Mouse (Mus musculus) heart, postnatal 14 days (tissue): Measurements from ENCODE around the gene Tpra1. TPM values are rescaled to one million over a fixed set of nuclear protein-coding genes. Genes with fewer than 3 reads are reported as not detected.

Experiments
- DNase-seq, 2 experiments: peaks; one replicate each; pipeline ENCODE4 v3.0.0; 2021 to 2022
- intact Hi-C: fragments of 180-260 bp; cut with DNase I; formaldehyde crosslinking; loops from one replicate; pipeline ENCODE4 v1.15.1; 2025
- long read RNA-seq, 2 experiments: library from polyadenylated mRNA; stranded (forward); transcript quantifications; one replicate each; pipeline ENCODE4 v2.0.0; 2021
- total RNA-seq, 2 experiments: library from RNA; stranded (reverse); gene quantifications; 2 replicates each; pipeline ENCODE4 v1.2.3; 2021

The Tpra1 gene
- 10 to 100 TPM; 34.7 to 38.9 TPM for total RNA-seq
- long read RNA-seq, experiment 1, transcript Tpra1-201 (12 exons, 1,820 nt): major isoform, 15 of 28 reads
- long read RNA-seq, experiment 1, partial matches to known transcripts: 1 of 28 reads
- long read RNA-seq, experiment 1, other reads (novel, unspliced or antisense): 12 of 28 reads
- long read RNA-seq, experiment 2, transcript Tpra1-201 (12 exons, 1,820 nt): major isoform, 22 of 31 reads
- long read RNA-seq, experiment 2, partial matches to known transcripts: 3 of 31 reads
- long read RNA-seq, experiment 2, other reads (novel, unspliced or antisense): 5 of 31 reads

DNA sequence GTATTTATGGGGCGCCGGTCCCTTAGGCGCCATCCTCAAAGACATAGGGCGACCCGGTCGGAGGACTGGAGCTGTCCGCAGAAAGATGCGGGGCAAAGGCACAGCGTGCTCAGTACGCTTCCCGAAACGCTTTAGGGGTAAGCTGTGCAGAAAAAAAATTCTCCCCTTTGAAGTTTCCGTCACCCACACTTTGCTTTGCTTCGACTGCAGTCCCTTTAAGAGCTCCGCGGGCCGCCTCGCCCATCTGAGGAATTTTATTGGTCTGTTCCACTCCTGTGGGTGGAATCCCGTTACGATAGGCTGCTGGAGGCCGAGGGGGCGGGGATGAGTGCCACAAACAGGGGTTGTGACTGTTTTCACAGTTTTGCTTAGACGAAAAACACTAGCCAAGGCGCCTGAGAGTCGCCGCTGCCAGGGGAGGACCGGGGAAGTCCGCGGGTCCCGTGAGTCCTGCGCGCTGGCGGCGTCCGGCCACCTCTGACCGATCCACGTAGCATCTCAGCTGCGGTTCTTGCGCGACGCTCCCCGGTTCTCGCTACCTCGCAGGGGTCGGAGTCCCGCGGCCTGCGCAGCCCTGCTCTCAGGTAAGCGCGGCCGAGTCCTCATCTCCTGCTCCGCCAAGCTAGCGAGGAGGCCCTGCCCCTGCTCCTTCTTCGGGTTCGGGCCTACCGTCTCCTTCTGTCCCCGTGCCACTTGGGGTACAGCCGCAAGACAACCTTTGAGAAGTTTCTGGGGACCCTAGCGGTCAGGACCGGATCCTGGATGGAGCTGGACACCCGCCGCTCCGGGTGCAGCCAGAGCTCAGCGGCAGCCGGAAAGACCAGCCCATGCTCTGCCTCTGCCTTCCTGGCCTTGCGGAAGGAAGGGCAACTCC is at the start of gene Tpra1:
Tpra1 (plus strand) TSS at position 305 of the 874 bp plus-strand sequence.
- intact Hi-C loops: no loop called here
- peak; percentile 92 to 93 for DNase-seq

- no peak for DNase-seq
- intact Hi-C loops: loop anchor here (2.0 kb wide), 1 partner anchor 306 kb away; no protein-coding TSS in a partner anchor
Measured at GRCm38 (mm10) chr6:88854509-88854908, 47.5 kb upstream of the Tpra1 start.

DNA sequence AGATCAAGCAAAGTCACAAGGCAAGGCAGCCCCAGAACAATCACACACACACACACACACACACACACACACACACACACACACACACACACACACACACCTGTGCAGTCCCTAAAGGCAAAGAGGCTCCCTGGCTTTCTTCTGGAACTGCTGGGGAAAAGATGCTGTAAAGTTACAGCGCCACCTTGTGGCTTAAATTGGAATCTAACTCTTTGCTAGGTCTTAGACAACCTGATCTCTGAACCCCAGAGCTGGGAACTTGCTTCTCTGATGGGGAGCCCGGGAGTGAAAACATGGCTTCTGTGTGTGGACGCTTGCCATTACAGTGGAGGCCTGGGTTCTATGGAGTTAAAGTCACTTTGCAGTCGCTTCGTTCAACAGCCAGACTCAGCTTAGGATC is 46.4 kb upstream of the Tpra1 start:
- intact Hi-C loops: loop anchor here (2.0 kb wide), 1 partner anchor 307 kb away; no protein-coding TSS in a partner anchor
- peak; percentile 52 to 84 for DNase-seq

DNA sequence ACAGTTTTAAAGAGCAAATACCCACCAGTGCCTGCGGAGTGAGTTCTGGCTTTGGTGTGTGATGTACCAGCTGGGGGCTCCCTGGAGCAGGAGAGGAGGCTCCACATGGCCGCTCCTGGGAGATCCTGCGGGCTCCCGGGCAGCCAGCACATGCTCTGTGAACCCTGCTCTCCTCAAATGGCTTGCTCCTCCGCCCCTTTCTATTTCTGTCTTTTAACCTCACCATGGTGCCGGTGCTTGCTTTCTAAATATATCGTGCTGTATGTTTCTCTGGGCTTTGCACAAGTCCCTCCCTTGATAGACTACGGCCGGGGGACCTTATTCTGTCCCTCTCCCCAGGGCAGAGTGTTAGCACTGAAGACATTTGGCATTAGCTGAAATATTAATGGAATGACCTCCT is 44.8 kb upstream of the Tpra1 start:
- DNase-seq: peak; percentile 54 to 59
- intact Hi-C loops: no loop called here

DNA sequence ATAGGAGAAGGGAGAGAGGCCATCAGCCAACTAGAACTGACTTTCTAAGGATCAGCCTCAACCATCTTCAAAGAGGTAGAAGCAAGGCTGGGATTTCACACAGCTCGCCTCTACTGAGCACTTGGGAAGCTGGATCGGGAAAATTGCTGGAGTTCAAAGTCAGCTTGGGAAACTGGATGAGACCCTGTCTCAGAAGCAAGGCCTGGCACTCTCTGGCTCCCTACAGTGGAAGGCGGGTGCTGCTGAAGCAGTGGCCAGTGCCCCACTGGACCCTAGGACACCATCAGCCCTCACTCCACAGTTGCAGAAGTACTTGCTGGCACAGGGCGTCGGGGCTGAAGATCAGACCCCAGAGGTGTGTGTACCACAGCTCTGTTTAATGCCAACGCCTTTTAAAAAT is 44.2 kb upstream of the Tpra1 start:
- DNase-seq: no peak
- intact Hi-C loops: no loop called here

- DNase-seq: no peak
- intact Hi-C loops: no loop called here
Measured at GRCm38 (mm10) chr6:88858341-88858740, 43.7 kb upstream of the Tpra1 start.

DNA sequence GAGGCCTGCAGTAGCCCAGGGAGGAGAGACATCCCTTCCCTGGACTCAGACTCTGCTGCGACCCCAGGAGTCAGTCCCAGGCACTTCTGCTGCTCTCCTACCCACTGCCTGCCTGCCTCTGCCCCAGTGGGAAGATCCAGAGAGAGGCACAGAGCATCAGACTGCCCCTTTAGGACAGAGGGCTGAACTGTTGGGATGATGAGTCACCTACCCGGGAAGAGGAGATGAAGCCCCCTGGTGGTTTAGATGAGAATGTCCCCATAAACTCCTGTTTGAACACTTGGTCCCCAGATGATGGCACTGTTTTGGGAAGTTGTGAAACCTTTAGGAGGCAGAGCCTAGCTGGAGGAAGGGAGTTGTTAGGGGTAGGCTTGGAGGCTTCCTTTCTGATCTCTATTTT is 41.1 kb upstream of the Tpra1 start:
- intact Hi-C loops: loop anchor here (10.0 kb wide), 1 partner anchor 746 kb away; no protein-coding TSS in a partner anchor
- DNase-seq: peak in 1 of 2 experiments; percentile 46

DNA sequence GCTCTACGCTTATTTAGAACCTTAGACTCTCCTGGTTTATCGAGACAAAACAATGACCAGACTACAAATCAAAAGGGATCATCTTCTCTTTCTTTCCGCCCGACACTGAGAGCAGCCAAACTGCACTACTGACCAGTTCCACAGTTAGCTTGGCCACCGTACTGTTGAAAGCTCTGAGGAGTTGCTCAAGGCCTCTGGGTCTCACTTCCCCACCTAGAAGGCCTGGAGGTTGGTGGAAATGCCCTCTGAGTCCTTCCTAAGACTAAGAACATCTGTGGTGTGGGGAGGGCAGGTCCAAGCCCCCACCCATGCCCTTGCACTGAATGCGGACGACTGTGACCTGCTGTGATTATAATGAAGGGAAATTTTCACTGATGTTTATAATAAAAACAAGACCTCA is 36.3 kb upstream of the Tpra1 start:
- intact Hi-C loops: loop anchor here (10.0 kb wide), 1 partner anchor 751 kb away; no protein-coding TSS in a partner anchor
- DNase-seq: no peak

GRCm38 (mm10) chr6:88869459-88869858 is 32.6 kb upstream of the Tpra1 start:
- DNase-seq: no peak
- intact Hi-C loops: loop anchor here (10.0 kb wide), 1 partner anchor 755 kb away; no protein-coding TSS in a partner anchor

GRCm38 (mm10) chr6:88870594-88870993 is 31.5 kb upstream of the Tpra1 start:
- peak in 1 of 2 experiments; percentile 21 for DNase-seq
- intact Hi-C loops: no loop called here

DNA sequence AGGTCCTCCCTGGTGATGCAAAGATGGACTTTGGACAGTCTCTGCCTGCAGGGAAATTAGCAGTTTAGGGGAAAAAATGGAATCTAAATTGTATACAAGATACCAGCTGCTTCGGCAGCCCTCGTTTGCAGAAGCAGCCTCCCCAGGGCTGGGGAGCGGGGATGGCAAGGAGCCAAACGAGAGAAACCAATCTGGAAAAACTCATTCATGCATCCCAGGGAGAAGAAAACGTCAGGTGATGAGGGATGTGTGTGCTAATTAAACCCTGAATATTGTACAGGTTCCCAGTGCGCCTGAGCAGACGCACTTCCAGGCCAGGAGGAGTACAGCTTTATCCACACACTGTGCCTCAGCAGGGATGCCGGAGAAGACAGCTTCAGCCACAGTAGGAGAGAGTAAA is 30.5 kb upstream of the Tpra1 start:
- intact Hi-C loops: no loop called here
- DNase-seq: no peak

DNA sequence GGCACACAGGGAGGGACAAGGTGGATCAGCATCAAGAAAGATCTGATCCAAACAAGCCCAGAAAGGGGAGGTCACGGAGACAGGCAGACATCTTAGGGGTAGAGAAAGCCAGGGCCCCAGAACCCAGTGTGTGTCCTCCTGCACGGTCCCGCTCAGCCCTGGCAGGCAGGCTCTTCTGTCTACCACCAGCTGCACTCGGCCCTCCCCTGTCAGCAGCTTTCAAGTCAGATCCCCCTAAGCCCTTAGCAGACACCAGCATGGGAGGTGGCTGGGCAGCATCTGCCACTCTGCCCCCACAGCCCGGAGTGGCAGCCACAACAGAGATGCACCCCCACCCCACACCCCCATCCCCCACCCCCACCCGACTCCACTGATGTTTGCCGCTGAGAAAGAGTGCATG is 29.2 kb upstream of the Tpra1 start:
- intact Hi-C loops: no loop called here

GRCm38 (mm10) chr6:88873965-88874867 is 27.8 kb upstream of the Tpra1 start:
- DNase-seq: peak in 1 of 2 experiments; percentile 40
- intact Hi-C loops: no loop called here

More for the DNA sequence above, 29.2 kb upstream of the Tpra1 start:
- DNase-seq: no peak

DNA sequence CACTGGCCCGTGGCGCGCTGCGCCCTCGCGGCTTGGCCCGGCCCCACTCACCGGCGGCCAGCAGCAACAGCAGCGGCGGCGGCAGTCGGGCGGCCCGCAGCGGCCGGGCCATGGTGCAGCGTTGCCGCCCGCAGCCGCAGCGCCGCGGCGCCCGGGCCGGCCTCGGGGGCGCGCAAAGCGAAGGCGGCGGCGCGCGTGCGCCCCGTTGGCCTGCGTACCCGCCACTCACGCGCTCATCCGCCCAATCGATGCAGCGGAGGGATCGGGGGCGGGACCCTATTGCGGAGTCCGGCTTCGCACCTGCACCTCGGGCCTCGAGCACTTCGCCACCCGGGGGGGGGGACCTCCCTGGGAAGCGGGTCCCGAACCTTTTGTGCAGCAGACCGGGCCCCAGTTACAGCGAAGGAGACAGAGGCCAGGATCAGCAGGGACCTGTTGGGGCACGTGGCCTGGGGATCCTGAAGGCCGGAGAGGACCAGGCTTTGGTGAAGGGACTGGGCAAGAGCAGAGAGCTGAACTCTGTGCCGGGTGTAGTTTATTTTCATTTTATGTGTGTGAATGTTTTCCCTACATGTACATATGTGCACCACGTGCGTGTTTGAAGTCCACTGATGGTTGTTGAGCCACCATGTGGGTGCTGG is 27.1 kb upstream of the Tpra1 start, which contains the start of gene Podxl2:
Podxl2 (minus strand) TSS at position 177 of the 641 bp plus-strand sequence.
- intact Hi-C loops: no loop called here
- peak; percentile 87 to 88 for DNase-seq

DNA sequence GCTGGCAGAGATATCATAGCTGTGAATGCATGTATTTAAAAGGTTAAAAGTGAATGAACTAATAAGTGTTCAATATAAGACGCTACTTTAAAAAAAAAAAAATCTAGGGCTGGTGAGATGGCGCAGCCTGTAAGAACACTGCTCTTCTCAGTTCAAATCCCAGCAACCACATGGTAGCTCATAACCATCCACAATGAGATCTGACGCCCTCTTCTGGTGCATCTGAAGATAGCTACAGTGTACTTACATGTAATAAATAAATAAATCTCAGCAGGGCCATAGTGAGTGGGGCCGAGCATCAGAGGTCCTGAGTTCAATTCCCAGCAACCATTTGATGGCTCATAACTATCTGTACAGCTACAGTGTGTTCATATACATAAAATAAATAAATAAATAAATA is 22.6 kb upstream of the Tpra1 start:
- intact Hi-C loops: no loop called here

GRCm38 (mm10) chr6:88881334-88881733 is 20.7 kb upstream of the Tpra1 start:
- DNase-seq: no peak
- intact Hi-C loops: no loop called here

More for the DNA sequence above, 22.6 kb upstream of the Tpra1 start:
- DNase-seq: no peak

DNA sequence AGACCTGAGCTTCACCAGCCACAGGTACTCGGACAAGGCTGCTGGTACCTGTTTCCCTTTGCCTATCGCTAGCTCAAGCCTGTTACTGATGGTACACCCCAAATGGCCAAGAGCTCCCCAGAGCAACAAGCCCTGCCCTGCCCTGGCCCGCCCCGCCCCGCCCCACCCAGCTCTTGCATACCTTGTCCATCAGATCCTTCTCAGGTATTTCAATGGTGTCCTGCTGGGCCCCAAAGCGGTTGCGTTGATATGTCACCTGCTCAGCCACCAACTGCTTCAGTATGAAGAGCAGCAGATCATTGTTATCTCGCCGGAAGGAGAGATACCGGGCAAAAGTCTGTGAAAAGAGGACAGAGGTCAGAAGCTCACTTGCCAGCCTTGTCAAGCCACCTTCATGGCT is 17.9 kb upstream of the Tpra1 start:
- intact Hi-C loops: no loop called here
- no peak for DNase-seq

- intact Hi-C loops: no loop called here
- DNase-seq: no peak
Measured at GRCm38 (mm10) chr6:88884690-88885089, 17.4 kb upstream of the Tpra1 start.

DNA sequence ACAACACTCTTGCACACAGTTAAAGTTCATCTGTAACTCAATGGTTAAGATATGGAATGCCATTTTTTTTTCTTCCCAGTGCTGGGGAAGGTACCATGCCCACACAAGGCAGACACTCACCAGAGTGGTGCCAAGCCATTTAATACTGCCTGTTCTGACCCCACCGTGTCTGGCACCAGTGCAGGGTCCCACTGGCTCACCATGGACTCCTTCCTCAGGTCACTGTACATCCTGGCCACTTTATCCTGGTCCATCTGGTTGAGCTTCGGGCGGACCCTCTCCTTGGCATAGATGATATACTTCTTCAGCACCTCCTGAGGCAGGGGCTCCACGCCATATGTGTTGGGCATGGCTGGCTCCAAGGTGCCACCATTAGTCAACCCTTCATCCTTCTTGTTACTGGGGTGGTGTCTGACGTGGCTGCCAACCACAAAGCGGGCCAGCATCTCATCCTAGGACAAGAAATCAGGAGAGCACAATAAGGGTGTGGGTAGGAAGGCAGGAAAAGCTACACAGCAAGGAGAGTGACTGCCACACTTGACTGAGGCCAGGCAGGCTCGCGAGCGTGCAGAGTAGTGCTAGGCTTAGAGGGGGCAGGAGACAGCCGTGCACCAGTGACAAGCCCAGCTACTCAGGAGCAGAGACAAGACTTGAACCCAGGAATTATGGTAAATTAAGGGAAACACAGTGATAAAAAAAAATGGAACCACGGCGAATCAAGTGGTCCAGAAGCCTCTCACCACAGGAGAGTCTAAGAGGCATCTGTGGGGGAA is 16.2 kb upstream of the Tpra1 start:
- intact Hi-C loops: no loop called here
- DNase-seq: no peak
